In genomic region chr16:9588431-9588830, GRCm38 (mm10) we compare ENCODE assay signal across 11 mouse cellular contexts.
"Had no signal": no experiment of that assay in that cellular context is flagged by ENCODE, and none has a peak within 500 bp of the region (broad histone marks: within the 10 kb centered on the region; RNA-seq: fewer than 3 reads in every experiment).

No protein-coding gene starts in this region.

- H3K27ac ChIP-seq: limb, embryonic 15.5 days; liver, embryonic 15.5 days; midbrain, embryonic 15.5 days; neural tube, embryonic 12.5 days; stomach, postnatal 0 days had no signal

- H3K4me1 ChIP-seq: limb, embryonic 15.5 days; liver, embryonic 15.5 days; megakaryocyte, embryonic 14.5 days; midbrain, embryonic 15.5 days; neural tube, embryonic 12.5 days had no signal

- DNase-seq: kidney, postnatal 25 days; lung, embryonic 14.5 days; lung, postnatal 10 days; lung, postnatal 4 days; thymus, postnatal 4 days had no signal

- H3K4me3 ChIP-seq: limb, embryonic 15.5 days; liver, embryonic 15.5 days; megakaryocyte, embryonic 14.5 days; midbrain, embryonic 15.5 days; neural tube, embryonic 12.5 days had no signal
